Mouse (Mus musculus): ENCODE data around the gene Txlna.
A peak's percentile ranks its signal among the peaks of the same experiment; 100 is the strongest.

Gene Txlna

DNA sequence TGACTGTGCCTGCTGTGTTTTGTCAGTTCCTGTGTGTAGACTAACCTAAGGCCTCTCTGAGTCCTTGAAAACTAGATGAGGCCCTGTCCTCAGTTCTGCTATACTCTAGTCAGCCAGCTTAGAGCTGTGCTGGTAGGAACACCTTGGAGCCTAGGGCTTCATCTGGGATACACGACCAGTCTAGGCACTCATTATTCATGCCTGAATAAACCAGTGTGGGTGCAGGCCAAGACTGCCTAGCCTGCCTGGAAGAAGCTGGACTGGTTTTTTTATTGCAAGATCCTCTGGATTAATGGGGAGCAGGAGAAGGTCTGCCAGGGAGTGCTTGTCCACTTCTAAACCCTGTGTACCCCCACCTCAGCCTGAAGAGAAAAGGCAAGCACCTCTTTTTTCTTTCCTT is 53.9 kb downstream of the Txlna start:
- no peak for DNase-seq

DNA sequence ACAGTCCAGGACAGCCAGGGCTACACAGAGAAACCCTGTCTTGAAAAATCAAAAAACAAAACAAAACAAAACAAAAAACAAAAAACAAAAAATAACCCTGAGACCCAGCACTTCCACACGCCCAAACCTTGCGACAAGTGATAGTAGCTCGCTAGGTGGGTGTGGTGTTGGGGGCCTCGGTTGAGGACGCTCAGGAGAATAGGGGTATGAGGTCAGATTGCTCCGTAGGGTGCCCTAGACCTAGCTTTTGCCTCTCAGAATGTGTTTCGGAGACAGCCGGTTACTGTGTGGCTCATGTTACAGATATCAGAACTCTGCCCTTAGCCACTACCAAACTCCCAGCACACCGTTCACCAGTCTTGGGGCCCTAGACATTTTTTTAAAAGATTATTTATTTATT is 55.1 kb downstream of the Txlna start:
- no peak for DNase-seq

- DNase-seq, result peak; percentile 83 to 89
Observed at GRCm38 (mm10) chr4:129584884-129585608, 55.8 kb downstream of the Txlna start.

GRCm38 (mm10) chr4:129584370-129584769 is 56.5 kb downstream of the Txlna start:
- DNase-seq, result no peak

DNA sequence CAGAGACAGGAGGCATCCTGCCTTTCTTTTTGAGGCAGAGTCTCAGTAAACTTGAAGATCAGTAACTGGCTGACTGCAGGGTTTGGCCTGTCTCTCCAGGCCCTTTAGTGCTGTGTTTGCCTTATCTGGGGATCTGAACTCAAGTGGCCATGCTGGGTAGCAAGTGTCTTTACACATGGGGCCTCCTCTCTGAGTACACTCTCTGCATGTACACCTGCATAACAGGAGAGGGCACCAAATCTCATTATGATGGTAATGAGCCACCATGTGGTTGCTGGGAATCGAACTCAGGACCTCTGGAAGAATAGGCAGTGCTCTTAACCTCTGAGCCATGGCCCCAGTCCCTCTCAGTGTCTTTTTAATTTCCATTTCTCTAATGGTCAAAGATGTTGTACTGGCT is 58.6 kb downstream of the Txlna start:
- DNase-seq, result no peak

- DNase-seq, result peak; percentile 53 to 58
Observed at GRCm38 (mm10) chr4:129580347-129580746, 60.5 kb downstream of the Txlna start.

- DNase-seq, result no peak
Observed at GRCm38 (mm10) chr4:129578466-129578865, 62.4 kb downstream of the Txlna start, which contains the start of gene Fam167b. TSS of gene Fam167b (minus strand) at chr4:129578549.

- DNase-seq, result no peak
Observed at GRCm38 (mm10) chr4:129577688-129578087, 63.2 kb downstream of the Txlna start.

DNA sequence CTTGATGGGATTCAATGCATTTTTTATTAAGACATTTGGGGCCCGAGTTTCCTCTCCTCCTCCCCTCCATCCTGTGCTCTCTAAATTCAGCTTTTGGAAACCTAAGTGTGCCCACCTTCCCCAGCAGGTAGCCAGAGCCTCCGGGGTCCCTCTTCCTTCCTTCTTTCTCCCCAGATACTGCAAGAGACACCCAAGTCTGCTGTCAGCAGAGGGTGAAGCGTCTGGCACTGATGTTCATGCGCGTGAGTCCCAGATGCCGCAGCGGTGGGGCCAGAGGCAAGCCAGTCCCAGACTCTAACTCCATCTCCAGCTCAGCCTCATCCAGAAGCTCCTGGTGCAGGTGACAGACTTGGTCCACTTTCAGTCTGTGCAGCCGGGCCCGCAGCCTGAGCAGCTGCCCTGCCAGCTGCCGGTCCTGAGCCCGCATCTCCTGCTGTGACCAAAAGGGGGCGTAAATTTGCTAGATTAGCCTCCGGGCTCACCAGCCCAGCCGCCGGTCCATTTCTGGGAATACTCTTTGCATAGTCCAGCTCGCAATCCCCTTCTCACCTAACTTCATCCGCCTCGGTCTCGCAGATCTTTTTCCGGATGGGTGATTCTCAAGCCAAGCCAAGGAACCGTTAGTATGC is 63.9 kb downstream of the Txlna start:
- DNase-seq, result peak; percentile 51 to 68

Data from cerebellum, postnatal 25 days (tissue).